Mouse (Mus musculus): ENCODE measurements at regions not wholly inside any gene's neighbourhood (a gene's known extent, or its start where the extent isn't known, plus 50 kb on each side); places are given as distances from the start of the nearest gene placed in this dataset.

DNA sequence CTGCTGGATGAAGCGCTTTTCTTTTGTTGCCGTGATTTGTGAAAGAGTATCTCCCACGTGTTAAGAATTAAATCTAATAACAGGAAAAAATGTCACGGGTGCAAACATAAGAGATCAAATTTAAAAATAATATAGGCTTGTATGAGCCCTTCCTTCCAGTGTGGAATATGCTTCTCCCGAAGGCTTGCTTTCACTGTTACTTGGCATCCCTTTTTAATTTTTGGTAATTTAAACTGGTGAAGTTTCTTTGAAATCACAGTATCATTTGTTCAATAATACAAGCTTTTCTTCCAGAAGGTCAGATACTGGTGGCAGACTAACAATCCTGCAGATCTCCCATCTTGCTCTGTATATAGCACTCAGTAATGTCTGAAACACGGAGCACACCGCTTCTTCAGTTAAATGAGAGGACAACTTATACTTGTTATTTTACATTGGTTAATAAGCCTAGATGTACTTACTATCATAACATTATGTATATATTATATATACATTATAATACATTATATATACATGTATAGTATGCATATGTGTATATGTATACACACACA, 98.2 kb downstream of the Plk2 start:
- Histone ChIP-seq H3K9me3 (no peaks in the 10 kb centered on the region), H3K4me3 (no peak overlapping the region), H3K36me3 (no peaks in the 10 kb centered on the region), H3K27me3 (no peaks in the 10 kb centered on the region), H3K4me2 (peak overlapping the region; percentile 27), H3K4me1 (replicated peaks) (peaks cover 11% of the 10 kb centered on the region), H3K9ac (no peak overlapping the region), H3K27ac (replicated peaks) (0 out of 2 replicates have a peak overlapping the region, but pooled peaks have one; percentile 39)
- WGBS, result 69% methylated on average over 7 of the region's 7 CpGs
- ATAC-seq (ENCODE audit: low read depth), result no peak

DNA sequence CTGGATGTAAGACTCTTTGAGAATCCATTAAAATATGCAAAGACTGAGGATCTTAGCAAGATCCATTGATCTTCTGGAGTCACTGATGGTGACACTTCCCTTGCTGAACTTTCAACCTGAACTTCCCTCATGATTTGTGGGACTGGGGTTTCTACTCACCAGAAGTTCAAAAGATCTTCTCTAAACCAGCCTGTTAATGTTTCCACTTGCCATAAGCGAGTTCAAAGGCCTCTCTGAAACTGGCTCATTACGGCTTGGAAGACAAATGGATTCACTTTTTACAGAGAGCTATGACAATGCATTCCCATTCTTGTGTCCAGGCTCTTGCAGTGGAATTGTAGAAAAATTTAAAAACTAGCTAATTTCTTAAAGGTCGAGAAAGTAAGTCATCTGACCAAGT, 102.6 kb downstream of the Plk2 start:
- Histone ChIP-seq H3K9ac (no peak overlapping the region), H3K4me2 (no peak overlapping the region), H3K27ac (replicated peaks) (no peak overlapping the region), H3K4me1 (replicated peaks) (peaks cover 6% of the 10 kb centered on the region), H3K9me3 (no peaks in the 10 kb centered on the region), H3K36me3 (no peaks in the 10 kb centered on the region), H3K4me3 (no peak overlapping the region), H3K27me3 (no peaks in the 10 kb centered on the region)
- ATAC-seq (ENCODE audit: low read depth), result no peak
- WGBS, result 79% methylated on average over 3 of the region's 3 CpGs

DNA sequence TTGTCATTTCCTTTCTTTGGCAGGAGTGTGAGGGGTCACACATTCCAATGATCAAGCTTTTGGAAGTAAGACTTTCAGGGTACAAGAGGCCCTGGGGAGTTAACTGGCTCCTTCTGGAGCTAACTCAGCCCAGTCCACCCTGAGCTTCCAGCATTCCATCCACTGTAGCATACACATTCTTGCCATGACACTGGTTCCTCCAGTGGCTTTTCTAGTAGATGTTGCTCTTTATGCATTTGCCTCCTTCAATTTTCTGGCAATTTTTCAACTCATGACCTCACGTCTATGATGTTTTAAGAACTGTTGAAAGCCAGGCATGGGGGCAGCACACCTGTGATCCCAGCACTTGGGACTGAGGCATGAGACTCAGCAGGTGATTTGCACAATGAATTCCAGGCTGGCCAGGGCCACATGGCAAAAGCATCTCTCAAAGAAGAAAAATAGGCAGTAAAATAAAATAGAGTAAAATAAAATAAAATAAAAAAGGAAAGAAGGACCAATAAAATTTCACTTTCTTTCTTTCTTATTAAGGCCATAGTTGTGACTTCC, 113.0 kb downstream of the Plk2 start:
- H3K27me3 ChIP-seq, result no peaks in the 10 kb centered on the region
- H3K27ac ChIP-seq (replicated peaks), result no peak overlapping the region
- ATAC-seq (ENCODE audit: low read depth), result no peak
- H3K4me2 ChIP-seq, result no peak overlapping the region
- 77% methylated on average over 1 of the region's 1 CpGs for WGBS
- 0 out of 2 replicates have a peak, but pooled peaks cover 4% of the 10 kb centered on the region for H3K9me3 ChIP-seq
- H3K4me3 ChIP-seq, result no peak overlapping the region
- no peak overlapping the region for H3K9ac ChIP-seq
- no peaks in the 10 kb centered on the region for H3K36me3 ChIP-seq
- H3K4me1 ChIP-seq (replicated peaks), result no peaks in the 10 kb centered on the region

DNA sequence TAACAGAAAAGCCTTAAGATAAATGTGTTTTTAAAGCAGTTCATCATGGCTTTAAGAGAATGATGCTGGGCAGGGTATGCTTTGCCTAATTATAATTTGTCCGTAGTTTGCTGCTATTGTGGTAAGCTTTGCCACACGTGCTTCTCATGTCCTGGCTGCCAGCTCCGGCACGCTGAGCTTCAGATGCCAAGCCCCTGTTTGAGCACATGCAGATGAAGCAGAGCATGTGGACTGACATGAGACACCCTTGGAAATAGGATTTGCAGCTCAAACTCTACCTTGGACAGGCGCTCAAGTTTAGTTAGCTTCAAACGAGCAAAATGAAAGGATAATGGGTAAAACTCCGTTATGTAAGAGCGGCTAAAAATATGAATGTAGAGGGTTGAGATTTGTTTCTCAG, 123.1 kb downstream of the Plk2 start:
- H3K27ac ChIP-seq (replicated peaks), result no peak overlapping the region
- no peak for ATAC-seq (ENCODE audit: low read depth)
- no peaks in the 10 kb centered on the region for H3K4me1 ChIP-seq (replicated peaks)
- H3K27me3 ChIP-seq, result no peaks in the 10 kb centered on the region
- H3K4me3 ChIP-seq, result no peak overlapping the region
- no peaks in the 10 kb centered on the region for H3K36me3 ChIP-seq
- 92% methylated on average over 8 of the region's 8 CpGs for WGBS
- no peaks in the 10 kb centered on the region for H3K9me3 ChIP-seq
- no peak overlapping the region for H3K4me2 ChIP-seq
- no peak overlapping the region for H3K9ac ChIP-seq

DNA sequence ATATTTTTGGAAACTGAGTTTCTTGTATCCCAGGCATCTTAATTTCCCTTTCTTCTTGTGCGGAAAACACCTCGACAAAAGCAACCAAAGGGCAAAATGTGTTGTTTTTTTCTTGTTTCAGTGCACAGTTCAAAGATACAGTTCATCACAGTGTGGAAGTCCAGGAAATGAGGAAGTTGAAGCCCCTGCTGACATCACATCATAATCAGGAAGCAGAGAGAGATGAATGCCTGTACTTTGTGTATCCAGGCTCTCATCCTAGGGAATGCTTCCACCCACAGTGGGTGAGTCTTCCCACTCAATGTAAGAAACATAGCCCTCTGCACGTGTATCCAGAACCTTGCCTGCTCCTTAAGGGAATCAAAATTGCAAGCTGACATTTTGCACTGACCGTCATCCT, 128.1 kb downstream of the Plk2 start:
- H3K4me1 ChIP-seq (replicated peaks), result no peaks in the 10 kb centered on the region
- H3K4me3 ChIP-seq, result no peak overlapping the region
- no peak overlapping the region for H3K27ac ChIP-seq (replicated peaks)
- ATAC-seq (ENCODE audit: low read depth), result no peak
- H3K4me2 ChIP-seq, result no peak overlapping the region
- no peaks in the 10 kb centered on the region for H3K27me3 ChIP-seq
- no peak overlapping the region for H3K9ac ChIP-seq
- H3K9me3 ChIP-seq, result no peaks in the 10 kb centered on the region
- H3K36me3 ChIP-seq, result no peaks in the 10 kb centered on the region
- whole genome bisulfite sequencing, result 91% methylated on average over 4 of the region's 4 CpGs

DNA sequence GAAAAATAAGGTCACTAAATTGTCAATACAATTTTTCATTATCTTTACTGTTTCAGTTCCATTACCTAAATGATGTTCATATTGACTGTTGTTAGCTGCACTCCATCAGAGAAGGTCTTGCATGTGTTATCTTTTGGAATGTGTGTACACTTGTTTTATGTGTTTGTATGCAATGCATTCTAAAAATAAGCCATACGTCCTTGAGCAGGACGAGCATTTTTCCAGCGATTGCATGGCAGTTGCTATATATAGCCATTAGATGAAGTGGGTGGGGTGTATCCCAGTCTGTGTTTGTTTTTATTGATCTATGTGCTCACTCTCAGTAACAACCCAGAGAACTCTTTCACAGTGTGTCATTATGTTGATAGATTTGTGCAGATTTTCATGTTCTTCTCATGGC, 132.8 kb downstream of the Plk2 start:
- no peak overlapping the region for H3K27ac ChIP-seq (replicated peaks)
- WGBS, result 82% methylated on average over 3 of the region's 3 CpGs
- H3K4me3 ChIP-seq, result no peak overlapping the region
- H3K9ac ChIP-seq, result no peak overlapping the region
- H3K9me3 ChIP-seq, result no peaks in the 10 kb centered on the region
- no peaks in the 10 kb centered on the region for H3K36me3 ChIP-seq
- H3K4me1 ChIP-seq (replicated peaks), result no peaks in the 10 kb centered on the region
- ATAC-seq (ENCODE audit: low read depth), result no peak
- H3K4me2 ChIP-seq, result no peak overlapping the region
- H3K27me3 ChIP-seq, result no peaks in the 10 kb centered on the region

DNA sequence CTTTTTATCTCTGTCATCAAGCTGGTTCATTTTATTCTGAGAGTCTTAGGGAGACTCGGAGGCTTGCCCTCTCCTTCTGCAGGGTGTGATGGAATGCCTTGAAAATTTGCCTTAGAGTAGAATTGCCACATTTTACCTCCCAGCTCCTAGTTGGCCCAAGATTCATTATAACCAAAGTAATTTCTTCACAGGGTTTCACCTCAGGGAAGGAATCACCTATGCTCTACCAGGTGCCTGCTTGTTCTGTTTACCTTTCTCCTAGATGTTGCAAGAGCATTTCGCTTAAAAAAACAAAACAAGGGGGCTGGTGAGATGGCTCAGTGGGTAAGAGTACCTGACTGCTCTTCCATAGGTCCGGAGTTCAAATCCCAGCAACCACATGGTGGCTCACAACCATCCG, 134.8 kb downstream of the Plk2 start:
- Histone ChIP-seq H3K4me1 (replicated peaks) (no peaks in the 10 kb centered on the region), H3K27ac (replicated peaks) (no peak overlapping the region), H3K9me3 (no peaks in the 10 kb centered on the region), H3K27me3 (no peaks in the 10 kb centered on the region), H3K36me3 (no peaks in the 10 kb centered on the region), H3K4me3 (no peak overlapping the region), H3K4me2 (no peak overlapping the region), H3K9ac (no peak overlapping the region)
- 92% methylated on average over 4 of the region's 4 CpGs for WGBS
- no peak for ATAC-seq (ENCODE audit: low read depth)

DNA sequence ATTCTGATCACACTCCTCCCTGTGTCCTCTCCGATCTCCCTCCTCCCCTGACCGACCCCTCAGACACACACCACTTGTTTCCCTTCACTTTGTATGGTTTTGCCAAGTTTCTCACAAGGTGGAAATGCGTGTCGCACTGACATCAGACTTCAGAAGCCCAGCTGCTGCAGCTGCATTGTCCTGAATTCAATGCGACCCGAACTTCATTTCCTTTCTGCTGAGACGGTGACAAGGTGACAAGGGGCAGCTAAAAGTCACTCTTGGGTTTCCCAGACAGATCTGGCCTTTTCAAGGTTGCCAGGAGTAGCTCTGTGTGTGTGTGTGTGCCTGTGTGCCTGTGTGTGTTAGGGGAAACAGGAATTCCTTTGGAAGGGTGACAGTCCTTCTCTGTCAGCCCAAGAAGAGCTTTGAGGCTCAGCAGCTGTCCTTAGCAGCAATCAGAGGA, 139.5 kb downstream of the Plk2 start:
- H3K9me3 ChIP-seq, result no peaks in the 10 kb centered on the region
- no peak overlapping the region; the same call in 1 of the 2 replicates for H3K27ac ChIP-seq (replicated peaks)
- no peaks in the 10 kb centered on the region for H3K4me1 ChIP-seq (replicated peaks)
- H3K36me3 ChIP-seq, result no peaks in the 10 kb centered on the region
- no peak overlapping the region for H3K9ac ChIP-seq
- H3K4me3 ChIP-seq, result no peak overlapping the region
- no peaks in the 10 kb centered on the region for H3K27me3 ChIP-seq
- H3K4me2 ChIP-seq, result no peak overlapping the region
- 37% methylated on average over 7 of the region's 7 CpGs for WGBS
- ATAC-seq (ENCODE audit: low read depth), result no peak

DNA sequence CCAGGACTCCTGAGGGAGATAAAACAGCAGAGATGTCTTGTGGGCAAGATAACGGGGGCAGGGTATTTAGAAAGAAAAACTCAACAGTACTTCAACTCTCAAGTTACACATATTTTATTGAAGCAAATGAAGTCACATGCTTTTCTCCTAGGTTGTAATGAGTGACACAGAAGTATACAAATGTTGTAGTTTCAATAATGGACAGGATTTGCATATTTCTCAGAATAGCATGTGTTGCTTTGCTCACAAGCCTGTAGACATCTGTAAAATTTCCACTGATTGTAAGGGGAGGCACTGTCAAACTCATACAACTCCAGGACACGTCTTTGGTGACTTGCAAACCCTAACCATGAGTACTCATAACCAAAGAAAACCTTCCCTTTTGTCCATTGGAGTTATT, 140.9 kb downstream of the Plk2 start:
- no peak for ATAC-seq (ENCODE audit: low read depth)
- Histone ChIP-seq H3K9me3 (no peaks in the 10 kb centered on the region), H3K27me3 (no peaks in the 10 kb centered on the region), H3K4me1 (replicated peaks) (no peaks in the 10 kb centered on the region), H3K4me2 (no peak overlapping the region), H3K4me3 (no peak overlapping the region), H3K27ac (replicated peaks) (no peak overlapping the region), H3K9ac (no peak overlapping the region), H3K36me3 (no peaks in the 10 kb centered on the region)
- WGBS, result 82% methylated on average over 2 of the region's 2 CpGs

DNA sequence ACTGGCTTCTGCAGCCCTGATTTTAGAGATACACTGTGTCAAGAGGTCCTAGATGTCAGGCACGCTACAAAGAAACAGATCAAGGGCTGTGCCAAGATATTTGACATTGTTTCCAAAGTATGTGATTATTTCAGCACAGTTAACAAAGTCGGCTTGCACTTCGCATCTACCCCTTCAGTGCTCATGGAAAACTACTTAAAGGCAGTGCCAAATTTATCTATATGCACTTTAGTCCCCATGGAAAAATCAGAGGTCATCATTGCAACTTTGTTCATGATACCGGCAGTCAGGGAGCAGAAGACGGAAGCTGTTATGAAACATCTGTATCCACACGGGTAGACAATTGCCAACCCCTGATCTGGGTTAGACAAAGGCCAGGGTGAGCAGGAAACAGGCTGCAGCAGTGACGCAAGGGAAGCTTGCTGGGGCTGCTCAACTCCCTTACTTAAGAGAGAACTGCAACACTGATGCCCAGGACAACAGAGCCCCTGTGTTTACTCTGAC, 143.2 kb downstream of the Plk2 start:
- no peaks in the 10 kb centered on the region for H3K27me3 ChIP-seq
- no peaks in the 10 kb centered on the region for H3K36me3 ChIP-seq
- no peak overlapping the region for H3K4me3 ChIP-seq
- H3K4me2 ChIP-seq, result no peak overlapping the region
- H3K27ac ChIP-seq (replicated peaks), result no peak overlapping the region
- WGBS, result 75% methylated on average over 7 of the region's 7 CpGs
- H3K9me3 ChIP-seq, result no peaks in the 10 kb centered on the region
- no peak overlapping the region for H3K9ac ChIP-seq
- no peaks in the 10 kb centered on the region for H3K4me1 ChIP-seq (replicated peaks)
- no peak for ATAC-seq (ENCODE audit: low read depth)

DNA sequence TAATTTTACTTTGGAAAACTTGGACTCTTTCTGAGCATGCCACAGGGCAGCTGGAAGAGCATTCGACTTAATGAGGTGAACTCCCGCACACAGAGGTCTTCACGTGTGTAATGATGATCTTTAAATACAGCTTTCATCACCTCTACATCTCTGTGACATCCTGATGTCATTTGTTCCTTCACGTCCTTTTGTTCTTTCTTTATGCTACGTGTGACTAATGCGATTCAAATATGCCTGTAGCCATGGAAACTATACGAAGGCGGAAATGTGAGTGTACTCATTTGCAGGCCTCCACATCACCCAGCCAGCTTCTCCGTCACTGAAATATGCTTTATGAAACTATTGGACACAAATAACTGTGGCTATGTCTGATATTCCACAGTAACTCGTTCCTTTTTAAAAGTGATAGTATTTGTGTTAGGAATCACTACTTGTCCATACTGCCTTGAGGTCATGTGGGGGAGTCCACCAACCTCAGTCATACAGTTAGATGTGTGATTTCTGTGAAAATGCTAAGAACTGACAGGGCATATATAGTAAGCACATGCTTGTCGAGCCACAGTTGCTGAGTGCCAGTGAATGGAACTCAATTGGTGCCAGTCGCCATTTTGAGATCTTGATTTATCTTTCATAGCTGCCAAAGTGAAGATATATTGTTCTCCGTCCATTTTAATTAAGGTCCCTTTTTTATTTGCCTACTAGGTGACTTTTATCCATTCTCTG, 145.9 kb downstream of the Plk2 start:
- Histone ChIP-seq H3K9me3 (no peaks in the 10 kb centered on the region), H3K9ac (no peak overlapping the region), H3K4me1 (replicated peaks) (no peaks in the 10 kb centered on the region), H3K4me3 (no peak overlapping the region), H3K27me3 (no peaks in the 10 kb centered on the region), H3K27ac (replicated peaks) (no peak overlapping the region), H3K36me3 (no peaks in the 10 kb centered on the region), H3K4me2 (no peak overlapping the region)
- WGBS, result 55% methylated on average over 13 of the region's 13 CpGs
- ATAC-seq (ENCODE audit: low read depth), result no peak

DNA sequence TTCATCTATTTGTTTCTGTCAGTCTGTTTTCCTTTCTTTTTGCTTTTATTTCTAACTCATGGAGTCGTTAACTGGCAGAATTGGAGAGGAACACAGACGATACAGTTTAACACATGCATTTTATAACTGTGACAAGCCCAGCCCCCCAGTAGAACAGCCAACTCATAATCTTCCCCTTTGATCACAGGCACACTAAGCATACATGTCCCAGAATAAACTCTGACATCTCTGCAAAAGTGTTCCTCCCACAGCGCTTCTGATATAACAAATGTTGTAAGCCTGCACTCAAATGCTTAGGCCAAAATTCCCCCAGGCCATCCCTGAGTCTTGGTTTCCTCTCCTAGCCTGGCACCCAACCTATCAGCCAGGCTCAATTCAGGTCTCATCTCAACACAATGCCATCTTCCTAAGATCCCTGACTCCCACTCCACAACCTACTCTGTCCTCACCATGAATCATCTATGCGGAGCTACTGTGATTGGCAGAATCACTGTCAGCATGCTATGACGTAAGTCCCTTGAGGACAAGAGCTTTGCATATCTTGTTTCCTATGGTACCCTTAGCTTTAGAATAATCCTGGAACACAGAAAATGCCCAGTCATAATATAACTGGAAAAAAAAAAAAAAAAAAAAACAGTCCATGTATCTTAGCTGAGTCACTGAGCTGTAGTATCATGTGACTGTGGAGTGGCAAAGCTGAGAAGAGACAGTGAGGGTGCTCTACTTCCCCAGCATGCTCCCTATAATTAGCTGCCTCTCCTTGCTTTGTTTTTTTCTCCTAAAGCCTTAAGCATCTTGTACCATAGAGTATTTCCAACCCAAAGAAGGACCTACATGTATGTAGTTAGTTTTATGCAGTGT, 146.7 kb downstream of the Plk2 start:
- no peaks in the 10 kb centered on the region for H3K9me3 ChIP-seq
- H3K4me2 ChIP-seq, result no peak overlapping the region
- WGBS, result 85% methylated on average over 5 of the region's 5 CpGs
- H3K4me3 ChIP-seq, result no peak overlapping the region
- H3K4me1 ChIP-seq (replicated peaks), result no peaks in the 10 kb centered on the region
- H3K27ac ChIP-seq (replicated peaks), result no peak overlapping the region
- no peak overlapping the region for H3K9ac ChIP-seq
- H3K36me3 ChIP-seq, result no peaks in the 10 kb centered on the region
- no peaks in the 10 kb centered on the region for H3K27me3 ChIP-seq
- no peak for ATAC-seq (ENCODE audit: low read depth)
